Mouse (Mus musculus): ENCODE data around the gene Wfs1.

- TF ChIP-seq POLR2A (IDR thresholded peaks at IDR 0.05; ENCODE audit: insufficient read depth, low read depth, low read length) (no peak), CTCF (IDR thresholded peaks at IDR 0.05) (no peak), EP300 (IDR thresholded peaks at IDR 0.05; ENCODE audit: insufficient read depth, low read depth, low read length) (no peak)
These were observed 66.2 kb downstream of the Wfs1 start for GRCm38 (mm10) chr5:36922811-36923210.
